Mouse (Mus musculus) spleen, adult 2 months (tissue): Measurements from ENCODE around the gene Klc1.

Source experiments
- CTCF ChIP-seq: fragments of 200-500 bp; IDR thresholded peaks from 2 replicates; pipeline ENCODE4 v1.5.1; 2011; ENCODE audit warnings: mild to moderate bottlenecking, inconsistent platforms; ENCODE audit not compliant: insufficient read depth, insufficient read length, insufficient replicate concordance; ENCODE audit errors: extremely low read depth
- POLR2A ChIP-seq: fragments of 200-500 bp; IDR thresholded peaks from 2 replicates; pipeline ENCODE4 v1.6.1; 2011; ENCODE audit warnings: low read depth, low read length, inconsistent platforms

DNA sequence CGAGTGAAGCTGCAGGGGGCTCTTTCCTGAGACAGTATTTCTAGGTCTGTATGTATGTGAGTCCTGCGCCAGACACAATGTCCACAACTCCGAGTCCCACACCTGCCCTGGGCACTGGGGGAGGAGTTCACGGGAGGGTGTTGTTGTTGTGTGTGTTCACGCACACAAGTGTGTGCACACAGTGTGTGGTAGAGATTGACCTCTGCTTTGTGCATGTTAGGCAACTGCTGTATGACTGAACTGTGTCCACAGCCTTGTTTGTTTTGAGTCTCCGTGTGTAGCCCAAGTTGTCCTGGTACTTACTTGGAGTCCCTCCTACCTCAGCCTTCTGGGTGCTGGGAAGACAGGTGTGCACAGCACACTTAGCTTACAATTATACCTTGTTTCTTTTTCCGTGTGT, 32.0 kb downstream of the Klc1 start:
- no peak for TF ChIP-seq CTCF
- TF ChIP-seq POLR2A = no peak
